Mouse (Mus musculus) telencephalon, adult 2 months (tissue): ENCODE data around the gene Setd1b.

Experiments
- DNase-seq: peaks from one replicate; pipeline ENCODE4 v3.0.0-alpha.2; 2011; ENCODE audit warnings: low read depth, low spot score

Setd1b gene

DNA sequence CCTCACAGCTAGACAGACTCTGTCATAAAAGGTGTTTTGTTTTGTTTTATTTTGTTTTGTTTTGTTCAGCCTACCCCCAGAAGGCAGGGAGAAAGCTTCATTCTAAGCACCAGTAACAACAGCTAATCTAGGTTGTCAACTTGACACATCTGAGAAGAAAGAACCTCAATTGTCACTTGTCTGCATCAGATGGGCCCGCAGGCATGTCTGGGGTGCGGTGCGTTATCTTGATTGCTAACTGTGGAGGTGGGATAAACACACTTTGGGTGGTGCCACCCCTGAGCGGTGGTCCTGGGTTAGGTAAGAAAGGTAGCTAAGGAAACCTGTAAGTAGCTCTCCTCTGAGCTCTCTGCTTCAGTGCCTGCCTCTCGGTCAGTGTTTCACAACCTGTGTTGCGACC lies 15.0 kb upstream of the Setd1b start:
- DNase-seq = no peak

DNA sequence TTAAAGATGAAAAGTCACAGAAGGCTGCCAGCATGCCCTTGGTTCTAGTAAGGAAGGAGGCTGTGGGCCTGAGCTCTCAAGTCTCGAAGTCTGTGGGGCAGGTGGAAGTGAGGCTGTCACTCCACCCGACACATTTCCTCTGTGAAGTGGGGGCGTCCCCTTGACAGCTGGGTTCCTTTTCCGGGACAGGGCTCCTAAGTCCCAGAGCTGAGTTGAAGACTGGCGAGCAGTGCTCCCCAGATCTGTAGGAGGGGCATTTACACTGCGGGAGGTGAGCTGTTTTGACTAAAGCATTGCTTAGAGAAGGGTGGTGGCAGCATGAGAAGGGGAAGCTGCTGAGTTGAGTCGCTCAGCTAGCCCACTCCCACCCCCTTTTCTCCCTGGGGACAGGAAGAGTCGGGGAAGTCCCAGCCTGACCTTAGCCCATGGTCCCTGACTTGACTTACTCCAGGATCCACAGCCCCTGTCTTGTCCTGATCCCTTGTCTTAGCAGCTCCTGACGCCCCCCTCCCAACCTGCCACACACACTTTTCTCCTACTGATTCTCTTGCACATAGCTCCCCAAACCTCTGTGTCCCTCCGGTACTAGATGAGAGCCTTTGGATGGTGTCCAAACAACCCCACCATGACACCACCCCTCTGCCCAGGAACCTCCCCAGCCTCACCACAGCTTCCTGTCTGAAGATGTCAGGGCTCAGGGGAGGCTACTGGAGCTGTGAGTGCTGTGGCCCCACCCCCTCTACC lies 13.4 kb upstream of the Setd1b start:
- no peak for DNase-seq

DNA sequence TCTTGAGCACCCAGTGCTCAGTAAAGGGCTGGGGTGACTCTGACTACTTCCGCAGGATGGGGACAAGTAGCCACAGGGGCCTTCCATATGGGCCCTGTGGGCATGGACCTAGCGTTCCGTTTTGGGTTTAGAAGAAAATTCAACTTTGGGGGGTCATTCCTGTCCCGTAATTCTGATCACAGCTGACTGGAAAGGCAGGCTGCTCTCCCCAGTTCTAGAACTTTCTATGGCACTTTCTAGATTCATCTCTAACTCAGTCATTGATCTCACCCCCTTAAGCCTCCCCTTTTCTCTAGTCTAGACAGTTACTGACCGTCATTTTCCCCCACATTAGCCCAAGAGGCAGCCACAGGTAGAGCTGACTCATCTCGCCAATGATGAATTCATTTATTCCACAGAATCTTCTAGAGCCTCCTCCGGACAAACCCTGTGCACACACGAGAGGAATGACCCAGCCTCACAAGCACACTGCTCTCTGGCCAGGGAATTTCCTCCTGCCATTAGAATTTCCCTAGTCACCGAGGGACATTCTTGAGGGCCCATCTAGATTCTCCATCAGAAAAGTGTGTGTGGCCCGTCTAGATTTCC lies 12.7 kb upstream of the Setd1b start:
- no peak for DNase-seq

DNA sequence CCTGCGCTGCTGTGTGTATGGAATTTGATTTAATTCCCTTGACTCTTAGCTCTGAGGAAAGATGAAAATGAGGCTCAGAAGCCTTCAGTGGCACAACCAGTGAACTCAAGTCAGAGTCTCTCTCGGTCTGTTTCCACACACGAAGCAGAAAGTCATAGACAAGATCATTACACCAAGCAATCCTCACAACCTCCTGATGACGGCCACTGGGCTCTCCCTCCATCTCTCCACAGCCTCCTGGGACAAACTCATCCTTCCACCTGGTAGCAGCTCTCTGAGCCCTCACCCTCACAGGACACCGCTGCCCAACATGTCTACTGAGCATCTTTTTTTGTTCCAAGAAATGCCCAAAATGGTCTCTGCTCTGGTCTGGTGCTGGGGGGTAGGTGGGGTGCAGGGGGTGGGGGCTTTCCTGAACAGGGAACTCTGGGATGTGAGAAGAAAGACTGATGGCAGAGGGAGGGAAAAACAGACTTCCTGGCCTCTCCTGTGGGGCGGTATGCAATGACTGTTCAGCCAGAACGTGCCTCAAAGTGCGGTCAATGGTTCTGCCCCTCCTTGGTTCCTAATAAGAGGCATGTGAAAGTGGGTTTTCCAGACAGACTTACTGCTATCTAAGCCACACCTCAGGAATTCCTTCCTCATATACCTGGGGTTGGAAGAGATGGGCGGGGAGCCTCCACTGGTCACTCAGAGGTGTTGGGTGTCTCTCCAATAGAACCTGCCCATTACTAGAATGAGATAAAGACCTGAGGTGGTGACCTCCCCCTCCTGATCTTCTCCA lies 11.8 kb upstream of the Setd1b start:
- no peak for DNase-seq

DNA sequence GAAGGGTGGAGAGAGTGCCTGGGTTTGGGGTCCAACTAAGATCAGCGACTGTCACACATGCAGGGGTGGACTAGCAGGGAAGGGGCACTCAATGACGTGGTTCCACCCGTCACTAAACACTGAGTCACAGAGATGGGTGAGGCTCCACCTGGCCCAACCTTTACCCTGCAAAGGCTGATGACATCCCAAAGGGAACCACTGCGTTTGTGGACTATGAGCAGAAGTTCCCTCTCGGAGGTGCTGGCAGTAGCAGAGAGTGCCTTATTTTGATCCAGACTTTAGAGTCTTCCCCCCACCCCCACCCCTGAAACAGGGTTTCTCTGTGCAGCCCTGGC lies 11.2 kb upstream of the Setd1b start:
- DNase-seq = no peak

DNA sequence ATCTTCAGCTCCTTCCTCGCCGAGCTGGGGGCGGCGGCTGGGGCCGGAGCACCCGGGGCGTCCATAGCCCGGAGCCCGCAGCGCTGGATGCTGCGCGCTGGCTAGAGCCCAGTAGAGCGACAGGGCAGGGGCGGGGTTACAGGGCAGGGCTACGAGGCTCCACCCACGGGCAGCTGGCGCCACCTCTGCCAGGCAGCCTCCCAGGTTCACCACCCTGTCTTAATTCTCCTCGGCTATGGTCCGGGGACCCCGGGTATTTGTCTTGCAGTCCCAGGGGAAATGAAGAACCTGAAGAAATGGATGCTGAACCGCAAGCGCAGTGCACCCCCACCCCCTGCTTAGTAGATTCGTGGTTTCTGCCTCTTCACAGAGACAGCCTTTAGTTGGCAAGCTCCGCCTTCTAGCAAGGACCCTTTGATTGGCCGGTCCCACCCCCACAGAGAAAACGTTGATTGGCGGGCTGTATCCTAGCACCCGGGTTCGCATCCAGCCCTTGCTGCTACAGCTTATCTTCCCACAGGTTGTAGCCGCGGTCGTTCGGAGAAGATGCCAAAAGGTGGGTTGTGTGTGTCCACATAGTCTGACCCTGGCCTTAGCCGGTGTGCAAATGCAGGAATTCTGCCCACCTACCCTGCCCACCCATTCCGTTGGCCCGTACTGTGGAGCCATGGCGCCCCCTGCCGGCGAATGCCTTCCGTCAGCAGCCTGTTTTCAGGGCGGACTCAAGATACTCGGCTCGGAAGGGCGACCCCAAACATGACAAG lies 9.5 kb upstream of the Setd1b start, which contains the start of gene Rhof:
Gene Rhof (minus strand): TSS at position 385 of the 764 bp plus-strand sequence.
- no peak for DNase-seq

DNA sequence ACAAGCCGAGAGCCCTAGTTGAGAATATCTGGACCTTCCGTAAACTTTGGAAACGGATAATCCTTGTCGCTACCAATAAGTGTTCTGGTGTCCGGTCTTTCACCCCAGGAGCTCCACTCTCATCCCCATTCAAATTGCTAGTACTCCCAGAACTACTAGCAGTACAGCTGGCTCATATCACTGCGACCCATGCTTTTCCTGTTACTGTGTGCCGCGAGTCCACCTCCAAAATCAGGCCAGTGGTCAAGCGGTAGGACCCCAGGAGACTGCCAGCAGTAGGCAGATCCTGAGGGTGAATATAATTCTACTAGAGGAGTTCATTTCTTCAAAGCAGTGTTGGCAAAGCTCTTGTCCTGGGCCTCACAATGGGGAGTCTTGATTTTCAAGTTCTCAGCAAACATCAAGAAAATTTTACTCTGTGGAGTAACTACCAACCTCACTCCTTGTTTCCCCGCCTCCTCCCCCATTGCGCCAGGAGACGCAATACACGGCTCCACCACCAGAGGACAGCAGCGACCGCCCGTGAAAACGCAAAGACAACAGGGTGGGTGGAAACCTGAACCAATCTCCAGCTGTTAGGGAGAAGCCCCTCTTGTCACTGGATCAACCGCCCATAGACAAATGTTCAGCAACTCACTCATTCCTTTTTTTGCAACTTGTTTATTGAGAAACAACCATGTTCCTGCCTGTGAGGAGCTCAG lies 8.8 kb upstream of the Setd1b start:
- no peak for DNase-seq

DNA sequence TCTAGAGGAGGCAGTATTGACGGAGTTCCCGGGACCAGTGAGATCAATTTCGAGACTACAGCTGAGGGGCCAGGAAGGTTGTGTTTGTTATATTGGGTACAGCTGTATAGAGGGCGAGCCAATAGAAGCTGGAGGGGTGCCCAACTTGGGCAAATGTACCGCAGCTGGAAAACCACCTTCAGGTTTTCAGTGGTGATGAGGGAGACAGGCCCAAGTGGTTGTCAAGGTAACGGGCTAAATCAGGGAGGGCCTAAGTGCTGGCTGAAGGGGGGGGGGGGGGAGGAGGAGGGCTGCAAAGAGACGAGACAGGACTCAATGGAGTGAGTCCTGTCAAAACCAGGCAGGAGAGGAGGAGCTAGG lies 8.2 kb upstream of the Setd1b start:
- no peak for DNase-seq

DNA sequence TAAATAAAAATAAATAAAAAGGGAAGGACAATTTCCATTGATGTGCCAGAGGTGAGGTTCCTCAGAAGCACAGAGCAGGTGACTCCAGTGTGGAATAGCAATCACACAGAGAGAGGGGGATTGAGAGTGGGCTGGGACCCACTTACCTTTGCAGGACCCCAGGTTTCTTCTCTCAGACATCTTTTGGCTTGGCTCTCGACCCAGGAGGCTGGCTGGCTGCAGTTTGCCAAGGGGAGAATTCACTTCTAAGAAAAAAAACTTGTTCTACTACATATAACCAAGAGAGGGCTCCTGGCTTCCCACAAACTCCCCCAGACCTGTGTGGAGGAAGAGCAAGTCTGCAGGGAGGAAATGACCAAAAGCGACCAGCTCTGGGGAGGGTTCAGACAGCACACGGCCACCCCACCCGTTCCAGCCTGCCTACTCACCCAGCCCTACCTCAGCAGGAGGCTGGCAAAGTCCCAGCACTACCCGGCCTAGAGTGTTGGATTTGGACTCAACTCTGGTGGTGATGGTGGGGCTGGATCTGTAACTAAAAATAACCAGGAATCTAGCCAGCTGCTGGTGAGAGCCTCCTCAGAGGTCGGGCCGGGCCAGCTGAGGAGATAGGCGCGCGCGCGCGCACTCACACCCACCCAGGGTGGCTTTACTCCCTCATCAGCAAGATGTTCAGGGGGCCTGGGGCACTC lies 7.7 kb upstream of the Setd1b start:
- no peak for DNase-seq

DNA sequence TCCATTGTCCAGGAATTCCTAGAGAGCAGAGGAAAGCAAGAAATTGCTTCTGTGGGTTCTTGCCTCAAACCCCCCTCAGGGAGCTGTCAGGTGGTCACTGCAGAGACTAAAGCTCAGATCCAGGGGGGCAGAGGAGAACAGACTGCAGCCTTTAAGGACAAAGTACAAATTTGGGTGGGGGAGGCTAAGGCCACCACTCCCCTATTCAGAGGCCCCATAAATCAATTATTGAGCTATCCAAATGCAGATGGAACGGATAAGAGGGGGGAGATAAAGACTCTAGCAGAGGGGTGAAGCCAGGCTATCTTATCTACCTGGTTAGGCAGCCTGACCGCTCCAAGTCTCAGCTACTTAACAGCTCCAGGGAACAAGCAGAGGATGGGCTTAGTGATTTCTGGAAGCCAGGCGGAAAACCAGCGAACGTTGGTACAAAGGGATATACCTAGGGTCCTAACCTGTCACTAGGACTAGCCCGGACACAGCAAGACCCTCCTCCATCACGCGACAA lies 7.1 kb upstream of the Setd1b start:
- no peak for DNase-seq

DNA sequence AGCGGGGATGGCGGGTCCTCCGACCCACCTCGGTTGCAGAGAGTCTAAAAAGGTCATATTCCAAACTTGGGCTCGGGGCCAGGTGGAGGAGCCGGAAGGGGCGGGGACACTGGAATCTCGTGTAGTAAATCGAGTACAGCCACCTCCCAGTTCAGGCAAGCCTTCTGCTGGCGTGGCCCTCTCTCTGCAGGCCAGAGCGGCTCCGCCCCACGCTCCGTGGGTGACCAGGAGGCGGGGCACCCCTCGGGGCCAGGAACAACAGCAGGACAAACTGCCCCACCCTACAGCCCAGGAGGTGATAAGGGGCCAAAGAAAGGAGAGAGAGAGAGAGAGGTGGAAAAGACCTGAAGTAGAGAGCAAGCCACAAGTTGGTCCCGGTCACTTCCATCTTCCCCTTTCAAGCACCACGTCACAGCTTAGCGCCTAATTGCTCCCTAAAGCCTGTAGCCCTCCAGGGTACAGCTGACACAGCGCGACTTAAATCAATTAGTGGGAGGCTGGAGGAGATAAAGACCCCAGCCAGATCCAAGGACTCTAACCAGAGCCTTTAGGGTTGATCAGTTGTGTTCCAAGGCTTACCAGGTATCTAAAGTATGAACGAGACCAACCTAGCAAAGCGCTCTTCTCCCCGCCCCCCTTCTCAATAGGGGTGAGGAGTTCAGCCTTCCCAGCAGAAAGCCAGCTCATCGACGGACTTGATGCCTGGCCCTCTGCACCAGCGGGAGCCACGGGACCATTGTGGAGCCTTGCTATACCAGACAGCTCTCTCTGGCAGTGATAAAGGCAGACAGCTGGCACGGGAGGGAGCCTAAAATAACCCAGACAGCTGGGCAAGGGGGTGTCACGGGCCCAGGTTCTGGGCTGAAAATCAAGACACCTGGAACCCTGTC lies 6.3 kb upstream of the Setd1b start:
- DNase-seq = no peak

DNA sequence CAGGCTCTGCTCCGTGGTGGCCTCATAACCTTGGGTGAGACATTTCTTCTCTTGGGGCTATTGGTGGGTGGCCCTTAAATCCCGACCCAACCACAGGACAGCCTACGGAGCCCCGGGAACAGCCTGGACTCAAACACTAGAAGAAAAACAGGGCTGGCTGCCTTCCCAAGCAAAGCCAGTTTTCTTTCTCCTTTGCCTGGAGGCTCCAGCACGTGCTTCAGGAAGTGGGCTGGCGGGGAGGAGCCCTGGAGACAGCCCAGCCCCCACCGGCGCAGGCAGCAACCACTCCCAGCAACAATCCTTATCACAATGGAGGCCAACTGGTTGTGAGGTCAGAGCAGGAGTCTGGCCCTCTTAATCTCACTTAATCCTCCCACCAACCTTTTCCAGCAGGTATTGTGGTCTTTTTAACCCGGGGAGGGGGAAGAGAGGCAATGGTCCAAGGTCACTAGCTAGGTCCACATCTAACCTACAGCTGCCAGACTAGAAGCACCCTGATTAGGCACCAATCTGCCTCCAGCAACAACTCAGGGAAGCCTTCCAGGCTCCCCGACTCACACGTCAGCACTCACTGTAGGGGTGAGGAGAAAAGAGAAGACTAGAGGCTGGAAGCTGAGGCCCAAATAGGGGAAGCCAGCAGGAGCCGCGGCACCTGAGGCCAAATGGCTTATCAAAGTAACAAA lies 5.5 kb upstream of the Setd1b start:
- no peak for DNase-seq

DNA sequence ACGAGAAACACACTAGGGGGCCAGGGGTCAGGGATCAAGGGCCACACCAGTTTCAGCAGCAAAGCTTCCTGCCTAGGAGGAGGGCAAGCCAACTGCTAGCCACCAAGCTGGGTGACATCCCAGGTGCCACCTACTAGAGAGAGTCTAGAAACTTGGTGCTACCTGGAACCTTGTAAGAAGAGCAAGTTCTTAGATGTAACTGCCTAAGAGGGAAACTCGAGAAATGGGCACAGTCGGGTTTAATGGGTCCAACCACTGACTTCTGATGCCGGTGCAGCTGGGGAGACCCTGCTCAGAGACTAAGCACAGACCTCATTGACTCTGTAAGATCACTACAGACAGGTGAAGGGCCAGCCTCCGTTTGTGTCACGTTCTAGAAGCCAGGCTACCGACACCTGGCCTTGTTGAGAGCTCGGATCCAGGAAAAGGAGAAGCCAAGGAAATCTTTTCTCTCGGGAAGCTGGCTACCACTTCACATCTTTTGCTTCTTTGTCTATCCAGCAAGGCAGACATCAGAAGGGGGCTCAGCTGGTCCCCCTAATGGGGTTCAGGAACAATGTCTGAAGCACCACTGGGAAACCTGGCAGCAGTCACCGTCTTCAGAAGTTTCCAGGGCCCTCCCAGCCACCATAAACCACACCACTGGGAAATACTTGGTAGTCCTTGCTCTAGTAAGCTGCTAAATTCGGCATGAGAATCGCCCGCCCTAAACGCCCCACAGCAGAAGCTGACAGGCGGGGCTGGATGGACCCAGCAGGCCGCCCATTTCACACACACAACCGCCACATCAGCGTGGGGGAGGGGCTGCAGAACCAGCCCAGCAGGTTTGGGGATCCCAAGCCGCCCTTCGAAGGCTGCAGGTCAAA lies 4.7 kb upstream of the Setd1b start:
- DNase-seq = no peak

DNA sequence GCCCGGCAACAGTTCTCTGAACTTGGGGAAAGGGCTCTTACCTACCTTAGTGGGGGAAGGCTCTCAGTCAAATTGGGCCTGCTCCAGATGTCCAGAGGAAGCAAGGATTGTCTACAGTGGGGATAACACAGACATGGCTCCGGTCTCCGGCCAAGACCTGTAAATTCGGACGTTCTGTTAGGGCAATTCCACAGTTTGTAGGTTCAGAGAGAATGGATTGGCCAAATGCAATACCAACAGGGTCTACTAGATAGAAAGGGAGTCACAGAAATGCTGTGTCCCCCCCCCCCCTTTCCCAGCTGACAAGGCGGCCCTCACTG lies 4.1 kb upstream of the Setd1b start:
- DNase-seq = no peak

DNA sequence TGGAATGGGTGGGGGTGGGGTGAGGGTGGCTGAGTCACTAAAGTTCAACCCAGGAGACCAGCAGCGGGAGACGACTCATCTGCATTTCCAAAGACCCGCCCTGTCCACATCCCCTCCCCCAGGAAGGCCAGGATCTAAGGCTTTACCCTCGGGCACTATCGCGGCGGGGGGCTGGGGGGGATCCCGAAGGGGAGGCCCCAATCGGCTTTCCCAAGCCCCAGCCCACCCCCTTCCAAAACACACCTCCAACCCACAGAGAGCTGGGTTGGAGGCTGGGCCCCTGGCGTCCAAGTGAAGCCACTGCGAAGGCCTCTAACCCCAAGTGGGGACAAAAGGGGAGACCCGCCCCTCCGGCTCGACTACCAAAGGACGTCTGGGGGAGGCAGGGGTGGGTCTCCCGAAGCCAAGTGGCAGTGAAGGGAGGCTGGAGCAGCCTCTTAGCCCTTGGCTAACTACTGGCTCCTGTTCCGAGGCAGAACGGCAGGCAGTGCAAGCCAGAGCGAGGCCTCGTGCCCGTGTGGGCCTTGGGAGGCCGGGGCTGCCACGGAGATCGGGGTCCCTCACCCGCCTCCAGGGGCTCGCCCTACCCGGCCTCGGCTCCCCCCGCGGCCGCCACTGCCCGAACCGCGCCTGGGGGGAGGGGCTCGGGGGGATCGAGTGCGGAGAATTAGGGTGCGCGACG lies 3.6 kb upstream of the Setd1b start:
- DNase-seq = no peak

DNA sequence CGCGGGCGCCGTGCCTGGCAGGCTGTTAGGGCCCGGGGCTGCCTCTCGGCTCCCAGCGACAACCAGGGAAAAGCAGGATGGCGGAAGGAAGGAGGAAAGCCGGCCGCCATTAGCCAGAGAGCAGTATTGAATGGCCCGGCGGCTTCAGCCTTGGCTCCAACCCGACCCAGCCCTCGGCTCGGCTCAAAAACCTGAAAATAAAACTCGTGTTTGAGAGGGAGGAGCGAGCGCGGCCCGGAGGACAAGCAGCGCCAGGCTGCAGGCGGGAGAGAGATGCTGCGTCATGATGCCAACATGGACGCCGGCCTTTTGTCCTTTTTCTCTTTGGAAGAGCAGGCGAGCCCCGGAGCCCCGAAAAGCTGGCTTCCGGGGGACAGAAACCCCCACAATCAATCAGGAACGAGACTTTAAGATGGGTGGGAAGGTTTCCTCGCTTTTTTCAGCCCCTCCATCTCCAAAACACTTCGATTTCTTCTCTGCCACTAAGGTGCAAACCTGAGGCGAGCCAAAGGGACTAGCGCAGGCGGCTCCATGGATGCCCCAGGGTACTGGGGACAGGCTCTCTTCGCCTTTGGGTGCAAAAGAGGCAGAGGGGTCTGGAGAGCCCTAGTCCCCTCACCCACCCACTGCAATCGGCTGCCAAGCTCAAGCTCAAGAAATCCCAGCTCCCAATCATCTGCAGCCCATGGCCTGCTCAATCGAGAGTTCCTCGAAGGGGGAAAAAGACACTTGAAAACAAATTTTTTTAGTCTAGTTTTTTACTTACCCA lies 2.9 kb upstream of the Setd1b start:
- no peak for DNase-seq
